Mouse (Mus musculus) stomach, postnatal 0 days (tissue): ENCODE measurements around the gene Tle4.

Experiments used
- CTCF ChIP-seq: IDR thresholded peaks from 2 replicates; pipeline ENCODE4 v1.5.1; 2016; ENCODE audit warnings: antibody characterized with exemption, low read depth, mild to moderate bottlenecking, moderate library complexity
- EP300 ChIP-seq: optimal IDR thresholded peaks from 2 replicates; pipeline ENCODE3; 2016; ENCODE audit warnings: antibody characterized with exemption

DNA sequence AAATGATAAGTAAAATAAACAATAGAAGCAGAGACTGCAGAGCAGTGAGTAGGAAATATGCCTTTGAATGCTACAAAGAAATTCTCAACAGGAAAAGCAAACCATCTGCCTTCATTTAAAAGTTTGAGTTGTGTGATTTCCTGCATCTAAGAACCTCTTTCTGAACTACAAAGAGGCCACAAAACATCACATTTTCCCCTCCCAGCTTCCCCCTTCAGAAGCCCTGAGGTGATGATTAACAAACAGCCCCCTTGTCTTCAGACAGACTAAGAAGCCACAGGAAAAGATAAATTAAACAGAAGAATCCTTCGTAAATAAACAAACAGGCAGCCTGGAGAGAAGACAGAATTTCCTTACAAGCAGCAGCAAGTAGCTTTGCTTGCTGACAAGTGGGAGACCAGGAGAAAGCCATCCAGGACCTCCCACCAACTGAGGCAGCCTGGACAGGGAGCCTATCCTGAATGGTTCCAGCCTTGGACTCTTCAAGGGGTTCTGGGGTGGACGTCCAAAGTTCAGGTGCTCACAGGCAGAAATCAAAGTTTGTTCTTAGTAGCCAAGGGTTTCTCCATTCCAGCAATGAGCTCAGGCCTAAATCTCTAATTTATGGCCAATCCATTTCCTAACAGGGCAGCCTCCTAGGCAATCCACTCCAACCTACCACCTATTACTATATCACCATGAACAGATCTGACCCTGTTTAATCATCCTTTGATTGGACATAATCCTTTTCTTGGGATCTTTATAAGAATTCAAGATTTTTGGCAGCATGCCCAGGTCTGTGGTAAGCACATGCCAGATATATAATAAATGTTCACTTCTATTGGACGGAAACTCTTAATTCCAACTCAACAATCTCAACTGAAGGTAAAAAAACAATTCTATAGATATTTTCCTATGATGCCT, 9.4 kb downstream of the Tle4 start:
- no peak for TF ChIP-seq CTCF
- no peak for TF ChIP-seq EP300
